Mouse (Mus musculus): Measurements from ENCODE around the gene Atp6v0e2. TPM values are rescaled to one million over a fixed set of nuclear protein-coding genes. Genes with fewer than 3 reads are reported as not detected.
"Not testable (repeated sequence)": the region's sequence is repeated elsewhere in the genome, so short reads cannot be mapped to it uniquely, and the experiment has no call there.

The Atp6v0e2 gene
- 100 to 1,000 TPM; 418 to 471 TPM for total RNA-seq (2021)

DNA sequence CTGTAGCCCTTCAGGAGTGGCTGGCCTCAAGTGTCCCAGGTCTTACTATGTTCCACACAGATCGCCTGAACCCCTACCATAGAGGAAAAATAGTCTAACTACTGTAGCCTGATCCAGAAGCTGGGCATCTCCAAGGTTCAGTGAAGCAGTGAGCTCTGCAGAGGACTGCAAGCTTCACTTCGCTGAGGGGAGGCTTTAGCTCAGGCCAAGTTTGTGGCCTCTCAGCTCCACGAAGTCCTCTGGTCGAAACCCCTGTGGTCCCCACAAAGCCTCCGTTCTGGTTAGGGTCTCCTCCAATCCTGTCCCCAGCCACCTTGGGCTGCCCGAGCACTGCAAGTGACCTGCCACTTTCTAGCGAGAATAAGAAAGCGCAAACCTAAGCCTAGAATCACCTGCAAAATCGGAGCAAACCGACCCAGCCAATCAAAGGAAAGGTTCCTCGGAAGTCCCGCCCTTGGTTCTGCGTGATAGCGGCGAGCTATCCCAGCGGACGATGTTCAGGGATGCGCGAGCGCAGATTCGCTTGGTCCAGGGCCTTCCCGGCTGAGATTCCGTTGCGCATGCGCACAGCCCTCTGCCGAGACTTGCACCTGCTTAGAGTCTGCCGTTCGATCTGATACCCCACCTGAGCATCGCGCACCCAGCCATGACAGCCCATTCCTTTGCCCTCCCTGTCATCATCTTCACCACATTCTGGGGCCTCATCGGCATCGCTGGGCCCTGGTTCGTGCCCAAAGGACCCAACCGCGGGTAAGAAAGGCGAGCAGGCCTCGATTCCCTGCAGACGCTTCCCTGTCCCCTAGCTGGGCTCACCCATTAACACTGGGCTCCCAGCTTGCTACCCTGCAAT, at the start of gene Atp6v0e2:
Gene Atp6v0e2 (plus strand): TSS at position 511 of the 850 bp plus-strand sequence.
- intact Hi-C loops (cut with DNase I): loop anchor here (10.0 kb wide), 1 partner anchor 363 kb away; no protein-coding TSS in a partner anchor
- peak; percentile 93 to 94 for DNase-seq (ENCODE audit: low spot score in 2 of 2)

DNA sequence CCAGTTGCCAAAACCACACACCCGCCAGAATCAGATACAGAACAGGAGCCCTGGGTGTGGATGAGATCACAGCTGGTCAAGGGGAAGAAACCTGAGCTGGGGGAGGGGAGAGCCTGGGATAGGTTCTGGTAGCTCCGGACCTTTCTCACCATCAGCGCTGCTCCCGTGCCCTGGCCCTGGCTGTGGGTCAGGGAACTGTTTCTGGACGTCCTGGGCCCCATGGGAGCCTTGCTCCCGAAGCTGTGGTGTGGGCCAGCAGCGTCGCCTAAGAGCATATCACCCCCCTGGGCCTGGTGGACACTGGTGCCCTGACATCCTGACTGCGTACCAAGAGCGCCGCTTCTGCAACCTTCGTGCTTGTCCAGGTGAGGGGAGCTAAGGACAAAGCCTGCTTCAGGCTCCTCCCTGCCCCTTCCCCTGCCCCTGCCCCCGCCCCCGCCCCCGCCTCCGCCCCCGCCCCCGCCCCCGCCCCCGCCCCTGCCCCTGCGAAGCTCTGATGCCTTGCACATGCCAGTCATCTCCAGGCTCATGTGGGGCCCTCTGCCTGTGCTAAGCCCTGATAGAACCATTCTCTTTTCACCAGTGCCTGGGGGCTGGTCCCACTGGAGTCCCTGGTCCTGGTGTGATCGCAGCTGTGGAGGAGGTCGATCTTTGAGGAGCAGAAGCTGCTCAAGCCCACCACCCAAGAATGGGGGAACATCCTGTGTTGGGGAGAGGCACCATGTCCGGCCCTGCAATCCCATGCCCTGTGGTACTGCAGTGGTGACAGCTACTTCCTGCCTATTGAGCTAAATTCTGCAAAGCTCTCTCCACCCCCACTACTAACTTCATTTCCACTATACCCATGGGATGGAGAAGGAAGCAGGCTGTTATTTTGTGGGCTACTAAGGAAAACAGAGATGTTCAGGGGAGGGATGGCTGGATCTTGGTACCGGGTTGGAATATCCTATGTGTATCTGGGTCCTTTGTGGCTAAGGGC, 49.4 kb upstream of the Atp6v0e2 start:
- no peak for DNase-seq (ENCODE audit: low spot score in 2 of 2)
- intact Hi-C loops (cut with DNase I): no loop called here

DNA sequence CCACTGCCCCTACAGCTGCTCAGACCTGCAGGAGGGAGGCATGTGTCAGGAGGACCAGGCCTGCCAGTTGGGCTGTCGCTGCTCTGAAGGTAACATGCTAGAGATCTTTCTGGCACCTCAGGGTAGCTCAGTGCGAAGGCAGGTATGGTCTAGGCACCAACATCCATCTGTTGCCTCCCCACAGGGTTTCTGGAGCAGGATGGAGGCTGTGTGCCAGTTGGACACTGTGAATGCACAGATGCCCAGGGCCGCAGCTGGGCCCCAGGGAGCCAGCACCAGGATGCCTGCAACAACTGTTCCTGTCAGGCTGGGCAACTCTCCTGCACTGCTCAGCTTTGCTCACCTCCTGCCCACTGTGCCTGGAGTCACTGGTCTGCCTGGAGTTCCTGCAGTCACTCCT, 47.7 kb upstream of the Atp6v0e2 start:
- DNase-seq (ENCODE audit: low spot score in 2 of 2): no peak
- intact Hi-C loops (cut with DNase I): no loop called here

DNA sequence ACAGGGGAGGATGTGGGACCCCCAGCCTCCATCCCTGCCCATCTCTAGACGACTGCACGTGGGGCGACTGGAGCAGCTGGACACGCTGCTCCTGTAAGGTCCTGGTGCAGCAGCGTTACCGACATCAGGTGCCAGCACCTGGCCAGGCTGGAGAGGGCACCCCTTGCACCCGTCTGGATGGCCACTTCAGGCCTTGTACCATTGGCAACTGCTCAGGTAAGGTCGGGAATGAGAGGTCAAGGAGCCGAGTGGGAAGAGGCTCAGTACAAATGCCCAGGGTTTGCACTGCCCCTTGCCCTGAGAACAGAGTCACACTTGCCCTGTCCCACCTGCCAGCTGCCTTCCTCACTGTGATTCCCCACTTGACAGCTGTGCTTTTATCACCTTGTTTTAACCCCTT, 46.1 kb upstream of the Atp6v0e2 start:
- no peak for DNase-seq (ENCODE audit: low spot score in 2 of 2)
- intact Hi-C loops (cut with DNase I): no loop called here

DNA sequence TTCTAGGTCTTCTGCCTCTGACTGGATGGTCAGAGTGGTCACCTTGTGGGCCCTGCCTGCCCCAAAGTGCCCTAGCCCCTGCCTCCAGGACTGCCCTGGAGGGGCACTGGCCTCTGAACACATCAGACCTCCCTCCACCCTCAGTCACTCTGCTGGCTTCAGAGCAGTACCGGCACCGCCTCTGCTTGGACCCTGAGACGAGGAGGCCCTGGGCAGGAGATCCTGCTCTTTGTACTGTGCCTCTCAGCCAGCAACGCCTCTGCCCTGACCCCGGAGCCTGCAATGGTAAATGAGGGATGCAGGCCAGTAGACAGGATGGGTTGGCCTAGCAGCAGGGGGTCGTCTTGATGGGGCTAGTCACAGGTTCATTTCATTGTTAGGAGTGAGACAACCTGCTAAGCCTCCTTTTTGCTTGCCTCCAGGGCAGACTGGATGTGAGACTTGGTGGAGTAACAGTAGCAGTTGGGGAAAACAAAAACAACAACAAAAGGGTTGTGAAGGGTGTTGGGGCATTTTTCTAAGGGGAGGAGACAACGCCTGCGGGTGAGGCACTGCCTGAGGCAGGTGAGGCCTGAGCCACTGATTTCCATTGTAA, 44.2 kb upstream of the Atp6v0e2 start:
- intact Hi-C loops (cut with DNase I): no loop called here
- DNase-seq (ENCODE audit: low spot score in 2 of 2): no peak

DNA sequence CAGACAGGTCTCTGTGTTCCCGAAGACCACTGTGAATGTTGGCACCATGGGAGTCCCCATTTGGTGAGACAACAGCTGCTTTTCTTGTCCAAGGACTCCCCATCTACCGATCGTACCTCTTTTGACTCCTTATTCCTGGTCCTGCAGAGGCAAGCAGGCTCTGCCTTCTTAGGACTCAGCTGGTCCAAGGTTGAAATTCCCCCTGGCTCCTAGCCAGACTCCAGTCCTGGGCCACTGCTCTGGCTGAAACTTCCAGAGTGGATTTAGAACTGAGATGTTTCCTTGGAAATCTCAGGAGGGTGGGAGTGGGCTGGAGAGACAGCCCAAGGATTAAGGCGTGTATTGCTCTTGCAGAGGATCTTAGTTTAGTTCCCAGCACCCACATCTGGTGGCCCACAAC, 39.9 kb upstream of the Atp6v0e2 start:
- intact Hi-C loops (cut with DNase I): no loop called here
- no peak for DNase-seq (ENCODE audit: low spot score in 2 of 2)

DNA sequence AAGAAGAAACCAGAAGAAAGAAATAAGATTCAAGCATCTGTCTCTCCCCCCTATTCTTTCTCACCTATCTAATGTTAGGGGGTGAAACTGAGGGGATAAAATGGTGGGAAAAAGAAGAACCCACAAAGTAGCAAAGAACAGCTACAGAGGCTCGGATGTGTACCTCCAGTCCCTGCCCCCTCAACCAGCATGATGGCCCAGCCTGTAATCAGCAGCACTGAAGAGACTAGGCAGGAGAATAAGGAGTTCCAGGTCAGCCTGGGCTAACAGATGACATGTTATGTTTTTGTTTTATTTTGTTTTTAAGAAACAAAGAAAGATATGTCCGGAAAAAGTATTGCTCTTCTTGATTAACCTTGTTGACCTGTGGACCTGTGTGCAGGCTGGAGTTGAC, 33.6 kb upstream of the Atp6v0e2 start:
- no peak for DNase-seq (ENCODE audit: low spot score in 2 of 2)
- intact Hi-C loops (cut with DNase I): loop anchor here (1.0 kb wide), 1 partner anchor 60 kb away; no protein-coding TSS in a partner anchor

DNA sequence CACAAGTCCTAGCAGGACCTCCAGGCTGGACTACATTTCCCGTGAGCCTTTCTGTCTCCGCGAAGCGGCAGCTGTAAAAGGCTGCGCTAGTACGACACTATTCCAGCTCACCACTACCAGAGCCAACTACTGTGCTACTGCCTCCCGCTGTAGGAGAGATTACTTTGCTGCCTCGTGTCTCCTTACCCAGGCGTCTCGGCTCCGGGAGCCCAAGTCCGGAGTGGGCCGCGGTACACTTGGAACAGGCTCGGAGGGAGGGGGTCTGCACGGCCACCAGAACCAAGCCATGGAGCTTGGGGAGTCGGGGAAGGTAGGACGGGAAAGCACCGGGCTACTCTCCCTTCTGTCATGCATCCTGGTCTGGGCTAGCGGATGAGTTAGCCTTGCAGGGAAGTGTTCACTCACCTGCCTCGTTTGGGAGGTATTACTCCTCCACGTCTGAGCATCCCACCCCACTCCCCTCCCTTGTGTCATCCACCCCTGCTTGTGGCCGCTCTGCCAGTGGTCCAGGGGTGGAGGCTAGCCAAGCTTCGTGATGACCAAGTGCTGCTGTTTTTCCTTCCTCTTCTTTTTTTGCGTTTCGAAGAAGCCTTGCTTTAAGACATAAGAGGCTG, 33.1 kb upstream of the Atp6v0e2 start:
- intact Hi-C loops (cut with DNase I): loop anchor here (1.0 kb wide), 1 partner anchor 60 kb away; no protein-coding TSS in a partner anchor
- peak; percentile 78 to 79 for DNase-seq (ENCODE audit: low spot score in 2 of 2)

DNA sequence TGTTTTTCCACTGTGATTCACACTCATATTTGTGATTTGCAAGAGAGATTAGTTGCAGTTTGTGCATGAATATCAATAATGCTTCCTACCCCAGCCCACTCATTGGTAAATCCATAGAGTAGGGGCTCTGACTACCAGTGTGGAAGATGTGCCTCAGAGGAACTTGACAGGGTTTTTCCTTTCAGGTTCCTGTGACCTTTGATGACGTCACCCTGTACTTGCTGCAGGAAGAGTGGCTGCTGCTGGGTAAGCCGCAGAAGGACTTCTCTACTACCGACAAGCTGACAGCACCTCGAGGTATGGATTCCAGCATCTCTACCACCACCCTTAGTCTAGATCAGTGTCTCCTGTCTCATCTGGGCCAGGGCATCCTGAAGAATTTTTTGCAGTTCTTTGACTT, 29.3 kb upstream of the Atp6v0e2 start:
- DNase-seq (ENCODE audit: low spot score in 2 of 2): no peak
- intact Hi-C loops (cut with DNase I): no loop called here

DNA sequence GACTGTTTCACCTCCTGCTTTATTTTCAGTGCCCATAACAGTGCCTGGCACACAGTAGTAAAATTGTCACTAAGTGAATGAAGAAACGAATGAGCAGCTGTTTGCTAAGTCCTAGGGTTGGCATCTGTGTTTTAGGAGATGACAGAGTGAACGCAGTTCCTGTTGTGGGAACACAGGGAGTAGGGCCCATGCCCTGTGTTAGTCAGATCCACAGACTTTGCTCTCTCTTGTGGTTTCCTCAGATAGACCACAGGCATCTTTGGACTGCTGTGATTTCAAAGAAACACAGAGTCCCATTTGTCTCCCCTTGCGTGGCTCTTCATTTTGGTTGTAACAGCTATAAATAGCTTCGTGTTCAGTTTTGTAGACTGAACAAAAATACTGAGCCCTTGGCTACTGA, 27.0 kb upstream of the Atp6v0e2 start:
- no peak for DNase-seq (ENCODE audit: low spot score in 2 of 2)
- intact Hi-C loops (cut with DNase I): no loop called here

DNA sequence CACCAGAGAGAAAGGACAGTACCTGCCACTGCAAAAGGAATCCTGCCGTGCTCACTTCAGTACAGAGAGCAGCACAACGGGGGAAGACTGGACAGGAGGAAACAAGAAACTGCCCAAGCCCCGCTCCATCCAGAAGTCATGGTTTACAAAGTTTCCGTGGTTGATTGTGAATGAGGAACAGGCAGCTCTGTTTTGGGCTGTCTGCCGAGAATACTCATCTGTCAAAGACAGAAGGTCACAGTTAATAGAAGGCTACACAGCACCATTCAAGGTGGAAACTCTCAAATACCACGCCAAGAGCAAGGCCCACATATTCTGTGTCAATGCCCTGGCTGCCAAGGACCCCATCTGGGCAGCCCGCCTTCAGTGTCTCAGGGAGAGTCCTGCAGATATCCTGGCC, 25.6 kb upstream of the Atp6v0e2 start:
- DNase-seq (ENCODE audit: low spot score in 2 of 2): no peak
- intact Hi-C loops (cut with DNase I): no loop called here

DNA sequence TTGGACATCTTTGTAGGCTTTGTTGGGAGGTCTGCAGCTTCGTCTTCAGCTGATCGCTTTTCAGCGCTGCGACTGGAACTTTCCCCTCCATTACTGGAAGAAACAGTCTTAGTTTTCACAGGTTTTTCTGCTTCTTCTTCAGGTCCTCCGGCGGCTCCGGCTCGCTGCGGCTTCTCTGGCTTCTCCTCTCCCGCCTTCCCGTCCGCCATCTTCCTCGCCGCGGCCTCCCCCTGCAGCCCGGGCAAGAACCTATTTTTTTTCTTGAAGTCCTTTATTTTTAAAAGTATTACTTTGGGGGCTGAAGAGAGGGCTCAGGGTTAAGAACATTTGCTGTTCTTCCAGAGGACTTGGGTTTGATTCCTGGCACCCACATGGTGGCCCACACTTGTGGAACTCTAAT, 12.5 kb upstream of the Atp6v0e2 start:
- DNase-seq (ENCODE audit: low spot score in 2 of 2); intact Hi-C loops (cut with DNase I): not testable (repeated sequence)

DNA sequence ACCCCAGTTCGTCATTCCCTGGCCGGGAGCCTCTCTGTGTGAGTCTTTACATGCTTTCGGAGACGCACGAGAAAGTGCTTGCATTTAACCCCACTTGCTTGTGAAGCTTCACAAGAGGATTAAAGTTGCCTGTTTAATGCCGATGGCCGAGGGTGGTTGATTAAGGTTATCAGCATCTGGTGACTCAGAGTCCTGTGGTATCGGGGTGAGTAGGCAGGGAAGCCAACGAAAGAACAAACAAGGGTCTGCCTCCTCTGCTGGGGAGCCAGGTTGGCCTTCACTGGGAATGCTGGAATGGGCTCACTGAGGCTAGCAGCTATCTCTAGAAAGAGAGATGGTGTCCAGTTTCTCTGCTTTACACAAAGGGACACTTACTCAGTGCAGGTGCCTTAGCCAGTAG, 9.5 kb upstream of the Atp6v0e2 start:
- DNase-seq (ENCODE audit: low spot score in 2 of 2): no peak
- intact Hi-C loops (cut with DNase I): no loop called here

DNA sequence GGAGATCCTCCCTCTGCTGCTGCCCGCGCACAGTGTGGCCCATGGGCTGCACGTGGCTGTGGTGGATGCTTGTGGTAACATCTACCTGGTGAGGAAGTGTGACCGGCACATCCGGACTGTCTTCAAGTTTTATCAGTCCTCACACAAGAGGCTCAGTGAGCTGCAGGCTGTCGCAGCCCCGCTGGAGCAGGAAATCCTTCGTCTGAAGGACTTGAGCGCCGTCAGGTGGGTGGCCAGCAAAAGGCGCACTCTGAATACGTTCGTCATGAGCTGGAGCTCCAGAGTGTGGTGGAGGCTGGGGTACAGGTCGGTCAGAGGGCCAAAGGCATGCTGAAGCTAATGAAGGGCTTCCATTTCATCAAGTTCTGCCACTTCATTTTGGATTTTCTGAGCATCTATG, 8.2 kb upstream of the Atp6v0e2 start:
- intact Hi-C loops (cut with DNase I): no loop called here
- no peak for DNase-seq (ENCODE audit: low spot score in 2 of 2)

DNA sequence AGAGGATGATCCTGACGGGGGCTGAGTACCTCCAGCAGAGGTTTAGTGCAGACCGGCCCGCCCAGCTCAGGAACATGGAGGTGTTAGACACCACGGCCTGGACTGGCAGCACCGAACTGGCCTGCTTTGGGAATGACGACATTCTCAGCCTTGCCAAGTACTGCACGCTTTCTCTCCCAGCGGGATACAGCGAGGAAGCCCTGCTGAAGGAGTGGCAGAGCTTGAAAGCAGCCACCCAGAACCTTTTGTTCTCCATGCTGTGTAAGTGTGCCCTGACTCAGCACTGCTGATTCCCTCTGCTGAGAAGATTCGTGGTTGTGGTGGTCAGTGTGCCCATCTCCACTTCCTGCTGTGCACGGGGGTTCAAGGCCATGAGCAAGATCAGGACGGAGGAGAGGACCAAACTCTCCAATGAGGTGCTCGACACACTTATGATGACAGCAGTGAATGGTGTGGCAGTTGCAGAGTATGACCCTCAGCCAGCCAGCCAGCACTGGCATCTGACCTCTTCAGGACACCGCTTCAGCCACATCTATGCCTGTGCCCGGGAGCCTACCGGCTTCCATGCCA, 7.5 kb upstream of the Atp6v0e2 start:
- intact Hi-C loops (cut with DNase I): loop anchor here (10.0 kb wide), 1 partner anchor 355 kb away; no protein-coding TSS in a partner anchor
- no peak for DNase-seq (ENCODE audit: low spot score in 2 of 2)

DNA sequence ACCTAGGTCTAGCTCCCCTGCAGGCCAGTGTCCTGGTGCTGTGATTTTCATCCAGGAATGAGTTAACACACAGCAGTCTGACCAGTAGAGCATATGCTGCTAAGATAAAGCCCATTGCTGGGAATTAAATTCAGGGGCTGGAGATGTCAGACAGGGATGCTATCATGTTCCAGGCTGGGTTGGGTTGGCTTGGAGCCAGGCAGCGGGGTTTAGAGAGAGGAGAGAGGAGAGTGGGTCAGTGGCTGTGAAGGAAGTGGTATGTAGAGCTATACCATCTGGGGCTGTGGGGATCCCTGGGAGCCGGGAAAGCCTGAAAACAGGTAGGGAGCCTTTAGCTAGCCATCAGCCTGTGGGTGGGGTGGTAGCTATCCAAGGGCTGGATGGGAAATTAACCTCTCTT, 6.6 kb upstream of the Atp6v0e2 start:
- DNase-seq (ENCODE audit: low spot score in 2 of 2): no peak
- intact Hi-C loops (cut with DNase I): loop anchor here (10.0 kb wide), 1 partner anchor 356 kb away; no protein-coding TSS in a partner anchor

DNA sequence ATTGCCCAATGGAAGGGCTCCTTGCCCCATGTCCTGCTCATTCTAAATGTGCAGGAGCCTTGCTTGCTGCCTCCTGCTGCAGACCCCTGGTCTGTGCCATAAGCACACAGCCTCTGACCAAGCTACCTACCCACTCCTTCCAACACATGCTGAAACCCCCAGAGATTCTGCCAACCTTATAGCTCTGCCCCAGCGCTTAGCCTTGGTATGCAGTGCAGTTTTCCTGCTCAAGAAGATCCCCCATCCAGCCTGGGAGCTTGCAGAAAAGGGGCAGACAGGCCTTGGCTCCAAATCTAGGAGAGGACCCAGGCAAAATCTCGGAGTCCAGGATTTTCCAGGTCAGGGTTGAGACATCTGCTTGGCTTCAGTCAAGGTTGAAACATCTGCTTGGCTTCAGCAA, 3.9 kb upstream of the Atp6v0e2 start:
- intact Hi-C loops (cut with DNase I): loop anchor here (10.0 kb wide), 1 partner anchor 359 kb away; no protein-coding TSS in a partner anchor

DNA sequence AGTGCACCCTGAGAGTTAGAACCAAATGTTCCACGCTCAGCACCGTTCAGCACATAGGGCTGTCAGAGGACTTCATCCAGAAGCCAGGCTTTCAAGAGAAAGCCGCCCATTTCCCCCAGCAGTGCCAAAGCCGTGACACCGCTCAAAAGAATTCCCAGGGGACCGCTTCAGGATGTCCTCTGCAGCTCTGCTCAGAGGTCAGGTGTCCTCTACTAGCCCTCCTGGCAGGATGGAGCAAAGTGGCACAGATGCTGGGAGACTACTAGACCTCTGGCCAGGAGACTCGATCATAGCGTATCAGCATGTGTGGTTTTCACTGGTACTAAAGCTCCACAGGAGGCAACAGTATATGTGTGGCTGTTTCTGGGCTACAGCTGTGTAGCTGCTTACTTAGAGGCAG, 2.5 kb upstream of the Atp6v0e2 start:
- no peak for DNase-seq (ENCODE audit: low spot score in 2 of 2)
- intact Hi-C loops (cut with DNase I): loop anchor here (10.0 kb wide), 1 partner anchor 360 kb away; no protein-coding TSS in a partner anchor

More for the DNA sequence above, 3.9 kb upstream of the Atp6v0e2 start:
- no peak for DNase-seq (ENCODE audit: low spot score in 2 of 2)

DNA sequence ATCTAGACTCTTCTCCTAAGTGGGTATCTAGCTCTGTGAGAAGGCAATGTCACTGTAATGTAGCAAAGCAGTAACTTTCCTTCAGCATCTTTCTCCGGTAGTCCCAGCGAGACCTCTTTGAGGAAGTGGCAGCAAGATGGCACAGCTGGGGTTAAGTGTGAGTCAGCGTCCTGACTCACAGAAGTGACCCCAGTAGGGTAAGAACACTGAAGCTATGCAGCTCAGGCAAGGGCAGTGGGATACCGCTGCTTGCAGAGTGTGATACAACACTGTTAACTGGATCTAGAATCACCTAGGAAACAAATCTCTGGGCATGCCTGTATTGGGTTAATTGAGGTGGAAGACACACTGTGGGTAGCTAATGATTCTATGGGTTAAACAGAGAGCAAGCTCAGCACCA, 1.3 kb upstream of the Atp6v0e2 start:
- DNase-seq (ENCODE audit: low spot score in 2 of 2): no peak
- intact Hi-C loops (cut with DNase I): loop anchor here (10.0 kb wide), 1 partner anchor 361 kb away; no protein-coding TSS in a partner anchor
